Mouse (Mus musculus) brain, embryonic 14.5 days (tissue): Measurements from ENCODE around the gene Sf3a1.

Experiments
- CTCF ChIP-seq: fragments of 200-500 bp; IDR thresholded peaks from 2 replicates; pipeline ENCODE4 v1.5.1; 2012; ENCODE audit warnings: inconsistent platforms, mild to moderate bottlenecking, moderate library complexity, borderline replicate concordance; ENCODE audit not compliant: insufficient read depth, insufficient read length; ENCODE audit errors: extremely low read depth
- POLR2A ChIP-seq: fragments of 200-500 bp; IDR thresholded peaks from 2 replicates; pipeline ENCODE4 v1.6.1; 2012; ENCODE audit warnings: mild to moderate bottlenecking, inconsistent platforms, borderline replicate concordance; ENCODE audit not compliant: poor library complexity, insufficient read depth, insufficient read length, severe bottlenecking; ENCODE audit errors: extremely low read depth

DNA sequence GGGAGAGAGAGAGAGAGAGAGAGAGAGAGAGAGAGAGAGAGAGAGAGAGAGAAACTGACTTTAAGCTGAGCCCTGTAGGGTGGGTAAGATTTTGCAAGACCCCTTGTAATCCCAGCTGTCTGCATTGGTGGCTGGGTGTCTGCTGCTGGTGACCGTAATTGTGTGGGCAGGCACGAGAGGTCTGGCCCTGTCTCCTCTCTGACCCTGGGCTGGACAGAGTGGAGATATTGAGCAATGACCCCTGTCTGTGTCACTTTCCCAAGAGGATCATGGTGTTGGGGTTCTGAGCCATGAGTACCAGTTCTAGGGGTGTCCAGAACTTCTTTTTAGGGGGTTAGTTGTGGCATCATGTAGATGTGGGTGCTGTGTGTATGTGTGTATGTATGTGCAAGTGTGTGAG lies 64.1 kb downstream of the Sf3a1 start:
- TF ChIP-seq CTCF (no peak), POLR2A (no peak)
